Mouse (Mus musculus) MEL (cell line): Measurements from ENCODE around the gene Pigm. TPM values are rescaled to one million over a fixed set of nuclear protein-coding genes. Genes with fewer than 3 reads are reported as not detected.

Source experiments
- DNase-seq: peaks from one replicate; pipeline ENCODE4 v3.0.0; 2011; ENCODE audit warnings: low read depth, low spot score
- H3K27ac ChIP-seq: 2 replicates; pipeline ENCODE4 v1.5.1; 2012; ENCODE audit warnings: low read depth, mild to moderate bottlenecking, control low read depth, low read length, moderate library complexity; ENCODE audit not compliant: control insufficient read depth
- H3K27me3 ChIP-seq, 2 experiments: fragments of 150-350 bp in 1 of 2; sonication (generic) in 1 of 2; 2 replicates each; pipeline ENCODE4 v1.6.1; 2012; ENCODE audit warnings: low read length in 2 of 2, mild to moderate bottlenecking in 2 of 2, improper control_type of control experiment in 1 of 2, moderate library complexity in 1 of 2; ENCODE audit not compliant: insufficient read depth in 2 of 2, control insufficient read depth in 1 of 2
- H3K36me3 ChIP-seq, 2 experiments: 2 replicates each; pipeline ENCODE4 v1.6.1; 2012 to 2014; ENCODE audit warnings: low read length in 2 of 2, improper control_type of control experiment in 1 of 2, inconsistent platforms in 1 of 2, mild to moderate bottlenecking in 1 of 2; ENCODE audit not compliant: insufficient read depth in 2 of 2, control insufficient read depth in 1 of 2
- H3K4me1 ChIP-seq, 2 experiments: fragments of 150-350 bp in 1 of 2; sonication (generic) in 1 of 2; 2 replicates each; pipeline ENCODE4 v1.6.1; 2012; ENCODE audit warnings: low read length in 2 of 2, improper control_type of control experiment in 1 of 2, mild to moderate bottlenecking in 1 of 2; ENCODE audit not compliant: insufficient read depth in 2 of 2, control insufficient read depth in 1 of 2
- H3K4me3 ChIP-seq, 2 experiments: fragments of 150-350 bp in 1 of 2; sonication (generic) in 1 of 2; 2 replicates each; pipeline ENCODE4 v1.5.1; 2012; ENCODE audit warnings: low read depth in 2 of 2, low read length in 2 of 2, mild to moderate bottlenecking in 2 of 2, moderate library complexity in 2 of 2, control low read depth in 1 of 2, improper control_type of control experiment in 1 of 2; ENCODE audit not compliant: control insufficient read depth in 1 of 2, insufficient read depth in 1 of 2
- H3K79me2 ChIP-seq: 2 replicates; pipeline ENCODE4 v1.6.1; 2012; ENCODE audit warnings: mild to moderate bottlenecking, low read length, moderate library complexity; ENCODE audit not compliant: control insufficient read depth, poor library complexity, insufficient read depth
- H3K9ac ChIP-seq: 2 replicates; pipeline ENCODE4 v1.6.1; 2012; ENCODE audit warnings: low read depth, mild to moderate bottlenecking, control low read depth, low read length, moderate library complexity; ENCODE audit not compliant: control insufficient read depth, poor library complexity, severe bottlenecking
- H3K9me3 ChIP-seq: fragments of 150-350 bp; sonication (generic); replicated peaks from 2 replicates; pipeline ENCODE4 v1.6.1; 2012; ENCODE audit warnings: mild to moderate bottlenecking, low read length, improper control_type of control experiment, moderate library complexity; ENCODE audit not compliant: insufficient read depth
- BHLHE40 ChIP-seq: IDR thresholded peaks from 2 replicates; pipeline ENCODE4 v1.6.1; 2012; ENCODE audit warnings: low read depth, mild to moderate bottlenecking, inconsistent platforms, low read length, improper control_type of control experiment, borderline replicate concordance
- CHD1 ChIP-seq: IDR thresholded peaks from 2 replicates; pipeline ENCODE4 v1.6.1; 2012; ENCODE audit warnings: low read depth, mild to moderate bottlenecking, inconsistent platforms, low read length, improper control_type of control experiment
- CTCF ChIP-seq, 3 experiments: IDR thresholded peaks in 2 of 3; conservative IDR thresholded peaks in 1 of 3; 2 replicates each; pipeline ENCODE4 v1.5.1; 2011 to 2012; ENCODE audit warnings: low read length in 3 of 3, low read depth in 2 of 3, mild to moderate bottlenecking in 2 of 3, improper control_type of control experiment in 1 of 3, inconsistent platforms in 1 of 3, mixed read lengths in 1 of 3, moderate library complexity in 1 of 3; ENCODE audit not compliant: control insufficient read depth in 1 of 3, insufficient read depth in 1 of 3, poor library complexity in 1 of 3, severe bottlenecking in 1 of 3
- E2F4 ChIP-seq: IDR thresholded peaks from 2 replicates; pipeline ENCODE4 v1.6.1; 2011; ENCODE audit warnings: low read depth, low read length, improper control_type of control experiment, borderline replicate concordance
- EP300 ChIP-seq, 2 experiments: IDR thresholded peaks; 2 replicates each; pipeline ENCODE4 v1.6.1; 2011; ENCODE audit warnings: improper control_type of control experiment in 2 of 2, low read length in 2 of 2, low read depth in 1 of 2, mild to moderate bottlenecking in 1 of 2
- ETS1 ChIP-seq: IDR thresholded peaks from 2 replicates; pipeline ENCODE4 v1.6.1; 2012; ENCODE audit warnings: low read depth, mild to moderate bottlenecking, inconsistent platforms, low read length, improper control_type of control experiment, moderate library complexity
- HCFC1 ChIP-seq: IDR thresholded peaks from 2 replicates; pipeline ENCODE4 v1.6.1; 2012; ENCODE audit warnings: low read depth, mild to moderate bottlenecking, inconsistent platforms, low read length, improper control_type of control experiment, moderate library complexity
- JUND ChIP-seq: IDR thresholded peaks from 2 replicates; pipeline ENCODE4 v1.6.1; 2011; ENCODE audit warnings: low read depth, mild to moderate bottlenecking, improper control_type of control experiment, low read length
- KAT2A ChIP-seq: conservative IDR thresholded peaks from 2 replicates; pipeline ENCODE4 v1.6.1; 2012; ENCODE audit warnings: low read depth, low read length, improper control_type of control experiment, inconsistent platforms
- MAFK ChIP-seq: IDR thresholded peaks from 2 replicates; pipeline ENCODE4 v1.6.1; 2011; ENCODE audit warnings: low read depth, mild to moderate bottlenecking, low read length, improper control_type of control experiment, borderline replicate concordance
- MAZ ChIP-seq: IDR thresholded peaks from 2 replicates; pipeline ENCODE4 v1.6.1; 2012; ENCODE audit warnings: low read depth, mild to moderate bottlenecking, inconsistent platforms, low read length, improper control_type of control experiment
- MEF2A ChIP-seq: IDR thresholded peaks from 2 replicates; pipeline ENCODE4 v1.6.1; 2014; ENCODE audit warnings: low read depth, mild to moderate bottlenecking, inconsistent platforms, low read length, improper control_type of control experiment; ENCODE audit not compliant: poor library complexity, insufficient replicate concordance, severe bottlenecking; ENCODE audit errors: extremely low read depth
- MXI1 ChIP-seq: IDR thresholded peaks from 2 replicates; pipeline ENCODE4 v1.6.1; 2011; ENCODE audit warnings: mild to moderate bottlenecking, low read depth, low read length, improper control_type of control experiment
- MYB ChIP-seq: IDR thresholded peaks from 2 replicates; pipeline ENCODE4 v1.6.1; 2011; ENCODE audit warnings: mild to moderate bottlenecking, low read depth, low read length, improper control_type of control experiment
- MYC ChIP-seq: IDR thresholded peaks from 2 replicates; pipeline ENCODE4 v1.6.1; 2011; ENCODE audit warnings: low read depth, mild to moderate bottlenecking, low read length, improper control_type of control experiment, moderate library complexity
- NELFE ChIP-seq: IDR thresholded peaks from 2 replicates; pipeline ENCODE4 v1.6.1; 2011; ENCODE audit warnings: low read depth, low read length, improper control_type of control experiment
- NRF1 ChIP-seq: IDR thresholded peaks from 2 replicates; pipeline ENCODE4 v1.6.1; 2014; ENCODE audit warnings: low read depth, mild to moderate bottlenecking, inconsistent platforms, low read length, improper control_type of control experiment, moderate library complexity; ENCODE audit not compliant: poor library complexity, insufficient read depth, severe bottlenecking
- RAD21 ChIP-seq: IDR thresholded peaks from 2 replicates; pipeline ENCODE4 v1.6.1; 2011; ENCODE audit warnings: mild to moderate bottlenecking, low read depth, low read length, improper control_type of control experiment
- RCOR1 ChIP-seq: IDR thresholded peaks from 2 replicates; pipeline ENCODE4 v1.6.1; 2012; ENCODE audit warnings: low read depth, mild to moderate bottlenecking, inconsistent platforms, low read length, improper control_type of control experiment
- SIN3A ChIP-seq: IDR thresholded peaks from 2 replicates; pipeline ENCODE4 v1.6.1; 2012; ENCODE audit warnings: low read length, improper control_type of control experiment, inconsistent platforms
- SMC3 ChIP-seq: IDR thresholded peaks from 2 replicates; pipeline ENCODE4 v1.6.1; 2011; ENCODE audit warnings: low read depth, low read length, improper control_type of control experiment
- TAL1 ChIP-seq: IDR thresholded peaks from 2 replicates; pipeline ENCODE4 v1.6.1; 2012; ENCODE audit warnings: mild to moderate bottlenecking, inconsistent platforms, low read length, moderate library complexity, mixed read lengths
- TCF12 ChIP-seq: IDR thresholded peaks from 2 replicates; pipeline ENCODE4 v1.6.1; 2014; ENCODE audit warnings: low read depth, mild to moderate bottlenecking, inconsistent platforms, low read length, improper control_type of control experiment, moderate library complexity
- UBTF ChIP-seq: IDR thresholded peaks from 2 replicates; pipeline ENCODE4 v1.6.1; 2012; ENCODE audit warnings: low read depth, mild to moderate bottlenecking, inconsistent platforms, low read length, improper control_type of control experiment, moderate library complexity, borderline replicate concordance; ENCODE audit not compliant: insufficient read depth
- USF1 ChIP-seq: IDR thresholded peaks from 2 replicates; pipeline ENCODE4 v1.6.1; 2014; ENCODE audit warnings: low read depth, mild to moderate bottlenecking, inconsistent platforms, low read length, improper control_type of control experiment, moderate library complexity
- USF2 ChIP-seq, 2 experiments: IDR thresholded peaks; 2 replicates each; pipeline ENCODE4 v1.6.1; 2011 to 2012; ENCODE audit warnings: improper control_type of control experiment in 2 of 2, low read length in 2 of 2, borderline replicate concordance in 1 of 2, inconsistent platforms in 1 of 2, low read depth in 1 of 2, mild to moderate bottlenecking in 1 of 2; ENCODE audit not compliant: insufficient read depth in 1 of 2
- ZC3H11A ChIP-seq: IDR thresholded peaks from 2 replicates; pipeline ENCODE4 v1.6.1; 2012; ENCODE audit warnings: low read depth, mild to moderate bottlenecking, inconsistent platforms, low read length, improper control_type of control experiment
- ZMIZ1 ChIP-seq: IDR thresholded peaks from 2 replicates; pipeline ENCODE4 v1.6.1; 2012; ENCODE audit warnings: low read depth, mild to moderate bottlenecking, inconsistent platforms, low read length, improper control_type of control experiment, moderate library complexity
- polyA plus RNA-seq, 2 experiments: library from polyadenylated mRNA; stranded (reverse) in 1 of 2; unstranded in 1 of 2; fragments of >175 nt in 1 of 2; fragments of >200 nt in 1 of 2; gene quantifications; 2 replicates each; pipeline versions ENCODE4 v1.2.1 to v1.2.4; 2012; ENCODE audit warnings: low replicate concordance in 2 of 2, low read depth in 1 of 2; ENCODE audit not compliant: insufficient read length in 2 of 2, insufficient read depth in 1 of 2, missing spikeins in 1 of 2
- total RNA-seq: library from RNA; depleted of rRNA; stranded (reverse); fragments of 300-350 nt; gene quantifications from 2 replicates; pipeline ENCODE4 v1.2.3, GENCODE M21; 2012

The Pigm gene
- total and polyA plus RNA-seq, 3 experiments = 8.6 to 11.3 TPM; not detected in 1

- peaks cover 9 to 12% of the 10 kb centered on the region in 2 experiments for H3K27me3 ChIP-seq
- no peak overlapping the region for H3K4me3 ChIP-seq
- no peaks in the 10 kb centered on the region for H3K9me3 ChIP-seq
- H3K36me3 ChIP-seq = no peaks in the 10 kb centered on the region
- H3K4me1 ChIP-seq = no peaks in the 10 kb centered on the region; a peak in 1 of 4 replicates
- DNase-seq = no peak
- no peak overlapping the region for H3K9ac ChIP-seq
- TF ChIP-seq MXI1 (no peak), USF2 (IDR thresholded peaks at IDR 0.05; ENCODE audit: borderline replicate concordance in 1 of 2, insufficient read depth in 1 of 2, low read depth in 1 of 2, low read length in 2 of 2) (no peak), MAFK (no peak), MEF2A (no peak), SMC3 (no peak), E2F4 (no peak), MYB (no peak), KAT2A (no peak), ZC3H11A (no peak), USF1 (no peak), ZMIZ1 (no peak), UBTF (no peak), ETS1 (no peak), CTCF (IDR thresholded peaks at IDR 0.05 in 2 of 3, conservative IDR thresholded peaks at IDR 0.05 in 1 of 3; ENCODE audit: control insufficient read depth in 1 of 3, insufficient read depth in 1 of 3, low read depth in 2 of 3, low read length in 3 of 3, poor library complexity in 1 of 3, severe bottlenecking in 1 of 3) (no peak), TAL1 (no peak), MYC (no peak), HCFC1 (no peak), JUND (no peak), SIN3A (no peak)
- no peak overlapping the region for H3K27ac ChIP-seq
- H3K79me2 ChIP-seq = no peaks in the 10 kb centered on the region
Measured at GRCm38 (mm10) chr1:172432587-172432955, 56.2 kb downstream of the Pigm start.

- TF ChIP-seq CTCF (IDR thresholded peaks at IDR 0.05 in 2 of 3, conservative IDR thresholded peaks at IDR 0.05 in 1 of 3; ENCODE audit: control insufficient read depth in 1 of 3, insufficient read depth in 1 of 3, low read depth in 2 of 3, low read length in 3 of 3, poor library complexity in 1 of 3, severe bottlenecking in 1 of 3) (no peak), BHLHE40 (no peak), RCOR1 (no peak), ZC3H11A (no peak), MAZ (no peak), MXI1 (no peak), USF1 (no peak), TCF12 (no peak), NELFE (no peak), EP300 (IDR thresholded peaks at IDR 0.05; ENCODE audit: low read depth in 1 of 2, low read length in 2 of 2) (no peak), RAD21 (no peak), ETS1 (no peak), CHD1 (no peak), NRF1 (no peak)
- H3K9ac ChIP-seq = no peak overlapping the region
- no peaks in the 10 kb centered on the region for H3K9me3 ChIP-seq
- no peak for DNase-seq
- H3K79me2 ChIP-seq = no peaks in the 10 kb centered on the region
- H3K4me1 ChIP-seq = no peaks in the 10 kb centered on the region; a peak in 1 of 4 replicates
- H3K27ac ChIP-seq = no peak overlapping the region
- peaks cover 9 to 12% of the 10 kb centered on the region in 2 experiments for H3K27me3 ChIP-seq
- H3K36me3 ChIP-seq = no peaks in the 10 kb centered on the region
- H3K4me3 ChIP-seq = no peak overlapping the region
Measured at GRCm38 (mm10) chr1:172433012-172433850, 56.9 kb downstream of the Pigm start.
